ENCODE assay signal across 9 mouse cellular contexts in genomic region chr5:122514127-122514521, GRCm38 (mm10). TPM values are rescaled to one million over a fixed set of nuclear protein-coding genes. Genes with fewer than 3 reads are reported as not detected.
DNase-seq lines count a peak whose midpoint lies in the region; ATAC-seq lines count a peak whose summit lies in the region.
"Had no signal": no experiment of that assay in that cellular context is flagged by ENCODE, and none has a peak within 500 bp of the region (broad histone marks: within the 10 kb centered on the region; RNA-seq: fewer than 3 reads in every experiment).

No protein-coding gene starts in this region.

- no peak overlapping the region for H3K9ac ChIP-seq in kidney, embryonic 15.5 days
- no peak overlapping the region for H3K9ac ChIP-seq in kidney, embryonic 14.5 days (ENCODE audit: low read depth, low read length)
- no peak overlapping the region for H3K9ac ChIP-seq in embryonic facial prominence, embryonic 14.5 days (ENCODE audit: low read depth, low read length)
- no peak overlapping the region for H3K9ac ChIP-seq in intestine, embryonic 14.5 days (ENCODE audit: low read length)
- H3K9ac ChIP-seq in midbrain, embryonic 16.5 days (ENCODE audit: low read depth, low read length), result no peak overlapping the region; the same call in 1 of the 2 replicates

- H3K36me3 ChIP-seq in kidney, embryonic 15.5 days, result no peaks in the 10 kb centered on the region
- no peaks in the 10 kb centered on the region for H3K36me3 ChIP-seq in kidney, embryonic 14.5 days (ENCODE audit: control insufficient read depth, insufficient read depth, low read length)
- no peaks in the 10 kb centered on the region for H3K36me3 ChIP-seq in embryonic facial prominence, embryonic 14.5 days (ENCODE audit: control insufficient read depth, insufficient read depth, low read length)
- no peaks in the 10 kb centered on the region for H3K36me3 ChIP-seq in intestine, embryonic 14.5 days (ENCODE audit: control insufficient read depth, insufficient read depth, low read length)
- H3K36me3 ChIP-seq in midbrain, embryonic 16.5 days (ENCODE audit: control insufficient read depth, insufficient read depth, low read length), result no peaks in the 10 kb centered on the region

- no peak for ATAC-seq in kidney, embryonic 15.5 days (replicated peaks; ENCODE audit: low FRiP score)
- no peak for ATAC-seq in kidney, embryonic 14.5 days (ENCODE audit: low FRiP score, low TSS enrichment)
- ATAC-seq in embryonic facial prominence, embryonic 14.5 days (ENCODE audit: low read depth), result peak; percentile 13; the same call in 1 of the 2 replicates
- ATAC-seq in intestine, embryonic 14.5 days (replicated peaks; ENCODE audit: low FRiP score, low TSS enrichment, low read depth), result no peak
- no peak for ATAC-seq in midbrain, embryonic 16.5 days
- ATAC-seq in inflammation-experienced regulatory T-cells, adult 6 months, result no peak

- 42% methylated on average over 8 of the region's 8 CpGs for WGBS in kidney, embryonic 15.5 days
- 42% methylated on average over 8 of the region's 8 CpGs for WGBS in kidney, embryonic 14.5 days
- 25% methylated on average over 8 of the region's 8 CpGs for WGBS in embryonic facial prominence, embryonic 14.5 days
- 38% methylated on average over 8 of the region's 8 CpGs for WGBS in intestine, embryonic 14.5 days
- WGBS in midbrain, embryonic 16.5 days, result 8% methylated on average over 8 of the region's 8 CpGs

- H3K9me3 ChIP-seq in kidney, embryonic 15.5 days (replicated peaks), result no peaks in the 10 kb centered on the region
- no peaks in the 10 kb centered on the region for H3K9me3 ChIP-seq in kidney, embryonic 14.5 days (ENCODE audit: control insufficient read depth, low read length)
- no peaks in the 10 kb centered on the region for H3K9me3 ChIP-seq in embryonic facial prominence, embryonic 14.5 days (ENCODE audit: control insufficient read depth, low read length)
- no peaks in the 10 kb centered on the region for H3K9me3 ChIP-seq in intestine, embryonic 14.5 days (ENCODE audit: control insufficient read depth, low read length)
- no peaks in the 10 kb centered on the region for H3K9me3 ChIP-seq in midbrain, embryonic 16.5 days (replicated peaks; ENCODE audit: control insufficient read depth, low read length, poor library complexity, severe bottlenecking)

- H3K27me3 ChIP-seq in kidney, embryonic 15.5 days, result no peaks in the 10 kb centered on the region
- H3K27me3 ChIP-seq in kidney, embryonic 14.5 days (ENCODE audit: control insufficient read depth, insufficient read depth, low read length), result no peaks in the 10 kb centered on the region
- no peaks in the 10 kb centered on the region for H3K27me3 ChIP-seq in embryonic facial prominence, embryonic 14.5 days (replicated peaks; ENCODE audit: control insufficient read depth, insufficient read depth, low read length)
- H3K27me3 ChIP-seq in intestine, embryonic 14.5 days (replicated peaks; ENCODE audit: control insufficient read depth, insufficient read depth, low read length), result no peaks in the 10 kb centered on the region
- no peaks in the 10 kb centered on the region for H3K27me3 ChIP-seq in midbrain, embryonic 16.5 days (ENCODE audit: control insufficient read depth, insufficient read depth, low read depth, low read length)

- no peak overlapping the region for H3K27ac ChIP-seq in kidney, embryonic 15.5 days
- H3K27ac ChIP-seq in kidney, embryonic 14.5 days (ENCODE audit: low read depth, low read length), result no peak overlapping the region
- H3K27ac ChIP-seq in embryonic facial prominence, embryonic 14.5 days (replicated peaks; ENCODE audit: low read depth, low read length), result no peak overlapping the region; the same call in 1 of the 2 replicates
- no peak overlapping the region for H3K27ac ChIP-seq in intestine, embryonic 14.5 days (ENCODE audit: low read depth)
- H3K27ac ChIP-seq in midbrain, embryonic 16.5 days (ENCODE audit: low read length), result no peak overlapping the region

- H3K4me1 ChIP-seq in kidney, embryonic 15.5 days, result peaks cover 52% of the 10 kb centered on the region
- peaks cover 47% of the 10 kb centered on the region for H3K4me1 ChIP-seq in kidney, embryonic 14.5 days (ENCODE audit: control insufficient read depth, insufficient read depth, low read length)
- peaks cover 28% of the 10 kb centered on the region for H3K4me1 ChIP-seq in embryonic facial prominence, embryonic 14.5 days (ENCODE audit: control insufficient read depth, insufficient read depth, low read length)
- H3K4me1 ChIP-seq in intestine, embryonic 14.5 days (replicated peaks; ENCODE audit: control insufficient read depth, insufficient read depth, low read length), result peaks cover 36% of the 10 kb centered on the region
- peaks cover 5% of the 10 kb centered on the region for H3K4me1 ChIP-seq in midbrain, embryonic 16.5 days (ENCODE audit: control insufficient read depth, insufficient read depth, low read length)

- no peak for DNase-seq in embryonic facial prominence, embryonic 14.5 days (ENCODE audit: low spot score)
- no peak for DNase-seq in intestine, embryonic 14.5 days (ENCODE audit: low spot score)
- DNase-seq in right cerebral cortex, adult 18-20 months, result no peak
- no peak for DNase-seq in frontal cortex, postnatal 10 days (ENCODE audit: low spot score in 2 of 2)

- peak overlapping the region; percentile 36; the same call in 1 of the 2 replicates for H3K4me2 ChIP-seq in kidney, embryonic 15.5 days
- H3K4me2 ChIP-seq in kidney, embryonic 14.5 days (replicated peaks; ENCODE audit: low read depth, low read length), result no peak overlapping the region
- peak overlapping the region; percentile 25 for H3K4me2 ChIP-seq in embryonic facial prominence, embryonic 14.5 days (ENCODE audit: low read depth, low read length)
- peak overlapping the region; percentile 29; the same call in 1 of the 2 replicates for H3K4me2 ChIP-seq in intestine, embryonic 14.5 days (ENCODE audit: low read length)
- peak overlapping the region; percentile 22 for H3K4me2 ChIP-seq in midbrain, embryonic 16.5 days (ENCODE audit: low read length)

- H3K4me3 ChIP-seq in kidney, embryonic 15.5 days (replicated peaks), result no peak overlapping the region
- no peak overlapping the region for H3K4me3 ChIP-seq in kidney, embryonic 14.5 days (ENCODE audit: low read length)
- H3K4me3 ChIP-seq in embryonic facial prominence, embryonic 14.5 days (ENCODE audit: low read depth, low read length), result no peak overlapping the region
- H3K4me3 ChIP-seq in intestine, embryonic 14.5 days (ENCODE audit: low read depth, low read length), result no peak overlapping the region
- H3K4me3 ChIP-seq in midbrain, embryonic 16.5 days (ENCODE audit: low read depth, low read length), result no peak overlapping the region
- H3K4me3 ChIP-seq: myocyte had no signal

RNA-seq across cellular contexts. Expression of gene Atp2a2, which starts 12.1 kb away (rescaled TPM):
- polyA plus RNA-seq in kidney, embryonic 15.5 days (2015; fragmentation: Nextera tagmentation; extraction: Ambion mirVana), result 37.3 and 37.8 TPM in 2 replicates
- polyA plus RNA-seq in kidney, embryonic 14.5 days (2014; fragmentation: Nextera tagmentation; extraction: Ambion mirVana), result 30.3 and 53.2 TPM in 2 replicates
- polyA plus RNA-seq in embryonic facial prominence, embryonic 14.5 days (2014; fragmentation: Nextera tagmentation; extraction: Ambion mirVana), result 47.6 and 52.6 TPM in 2 replicates
- polyA plus RNA-seq in intestine, embryonic 14.5 days (2014; fragmentation: Nextera tagmentation; extraction: Ambion mirVana), result 39.6 and 43.4 TPM in 2 replicates
- polyA plus RNA-seq in midbrain, embryonic 16.5 days (2015; fragmentation: Nextera tagmentation; extraction: Ambion mirVana), result 44.4 and 45.6 TPM in 2 replicates
- 10 to 100 TPM; 12.5 to 16.2 (median 13.1) TPM for polyA plus RNA-seq in inflammation-experienced regulatory T-cells, adult 6 months (2017; shearing (Covaris generic))
